Mouse (Mus musculus) stomach, embryonic 15.5 days (tissue): ENCODE data around the gene Spata13. TPM values are rescaled to one million over a fixed set of nuclear protein-coding genes. Genes with fewer than 3 reads are reported as not detected.

Source experiments
- ATAC-seq: fragments of 200-750 bp; cut with Nextera tagmentation; 2 replicates; pipeline ENCODE4 v1.8.0; 2017; ENCODE audit warnings: low read depth, moderate number of reproducible peaks, moderate TSS enrichment; ENCODE audit not compliant: insufficient read depth, low FRiP score
- H3K27ac ChIP-seq: fragments of 300-500 bp; sonication (generic); 2 replicates; pipeline ENCODE4 v1.5.1; 2015; ENCODE audit warnings: mild to moderate bottlenecking, inconsistent platforms
- H3K27me3 ChIP-seq: fragments of 300-500 bp; sonication (generic); replicated peaks from 2 replicates; pipeline ENCODE4 v1.6.1; 2015; ENCODE audit warnings: inconsistent platforms
- H3K36me3 ChIP-seq: fragments of 300-500 bp; sonication (generic); 2 replicates; pipeline ENCODE4 v1.6.1; 2015; ENCODE audit warnings: inconsistent platforms
- H3K4me1 ChIP-seq: fragments of 300-500 bp; sonication (generic); 2 replicates; pipeline ENCODE4 v1.6.1; 2015; ENCODE audit warnings: inconsistent platforms
- H3K4me2 ChIP-seq: fragments of 300-500 bp; sonication (generic); 2 replicates; pipeline ENCODE4 v1.6.1; 2015; ENCODE audit warnings: mild to moderate bottlenecking, inconsistent platforms
- H3K4me3 ChIP-seq: fragments of 300-500 bp; sonication (generic); replicated peaks from 2 replicates; pipeline ENCODE4 v1.5.1; 2015; ENCODE audit warnings: inconsistent platforms
- H3K9ac ChIP-seq: fragments of 300-500 bp; sonication (generic); 2 replicates; pipeline ENCODE4 v1.6.1; 2015; ENCODE audit warnings: inconsistent platforms
- H3K9me3 ChIP-seq: fragments of 300-500 bp; sonication (generic); 2 replicates; pipeline ENCODE4 v1.6.1; 2016; ENCODE audit warnings: inconsistent platforms
- WGBS: fragments of 180-500 bp; shearing (Covaris S2); methylation state at CpG from one replicate; pipeline ENCODE4 v1.1.7; 2015; 5-methylcytosine and 5-hydroxymethylcytosine counted together
- polyA plus RNA-seq: library from polyadenylated mRNA; unstranded; fragments of >200 nt; fragmentation: Nextera tagmentation; extraction: Ambion mirVana; gene quantifications from 2 replicates; pipeline ENCODE4 v1.2.1, GENCODE M21; 2015

Spata13 gene
- polyA plus RNA-seq, 1 experiment from 2014 or later = 21.5 TPM

GRCm38 (mm10) chr14:60741033-60741432, 107.2 kb downstream of the Spata13 start:
- Histone ChIP-seq H3K27me3 (no peaks in the 10 kb centered on the region), H3K9ac (no peak overlapping the region), H3K4me1 (peaks cover 36% of the 10 kb centered on the region), H3K27ac (peak overlapping the region; percentile 62; the same call in 1 of the 2 replicates), H3K4me2 (no peak overlapping the region), H3K9me3 (no peaks in the 10 kb centered on the region), H3K4me3 (no peak overlapping the region), H3K36me3 (no peaks in the 10 kb centered on the region)
- ATAC-seq = no peak
- WGBS = 52% methylated on average over 8 of the region's 8 CpGs

GRCm38 (mm10) chr14:60741490-60741981, 107.7 kb downstream of the Spata13 start:
- Histone ChIP-seq H3K4me1 (peaks cover 31% of the 10 kb centered on the region), H3K27me3 (no peaks in the 10 kb centered on the region), H3K36me3 (no peaks in the 10 kb centered on the region), H3K4me2 (no peak overlapping the region), H3K9ac (no peak overlapping the region), H3K9me3 (no peaks in the 10 kb centered on the region), H3K27ac (peak overlapping the region; percentile 62), H3K4me3 (no peak overlapping the region)
- WGBS = 47% methylated on average over 6 of the region's 6 CpGs
- ATAC-seq = no peak

GRCm38 (mm10) chr14:60743681-60744080, 109.9 kb downstream of the Spata13 start:
- Histone ChIP-seq H3K36me3 (no peaks in the 10 kb centered on the region), H3K4me2 (no peak overlapping the region), H3K27ac (no peak overlapping the region), H3K27me3 (no peaks in the 10 kb centered on the region), H3K9me3 (no peaks in the 10 kb centered on the region), H3K9ac (no peak overlapping the region), H3K4me1 (0 out of 2 replicates have a peak, but pooled peaks cover 12% of the 10 kb centered on the region), H3K4me3 (no peak overlapping the region)
- no peak for ATAC-seq
- 52% methylated on average over 9 of the region's 9 CpGs for WGBS

- Histone ChIP-seq H3K4me1 (0 out of 2 replicates have a peak, but pooled peaks cover 7% of the 10 kb centered on the region), H3K27me3 (no peaks in the 10 kb centered on the region), H3K4me2 (no peak overlapping the region), H3K36me3 (no peaks in the 10 kb centered on the region), H3K9me3 (no peaks in the 10 kb centered on the region), H3K27ac (no peak overlapping the region), H3K4me3 (no peak overlapping the region), H3K9ac (no peak overlapping the region)
- peak; percentile 21; the same call in 1 of the 2 replicates for ATAC-seq
- 62% methylated on average over 6 of the region's 6 CpGs for WGBS
Observed at GRCm38 (mm10) chr14:60745201-60745600, 111.4 kb downstream of the Spata13 start.

GRCm38 (mm10) chr14:60746141-60746540, 112.3 kb downstream of the Spata13 start:
- Histone ChIP-seq H3K4me3 (no peak overlapping the region), H3K4me1 (0 out of 2 replicates have a peak, but pooled peaks cover 7% of the 10 kb centered on the region), H3K36me3 (peaks cover 3% of the 10 kb centered on the region; the same call in 1 of the 2 replicates), H3K9ac (no peak overlapping the region), H3K9me3 (no peaks in the 10 kb centered on the region), H3K4me2 (no peak overlapping the region), H3K27ac (no peak overlapping the region), H3K27me3 (no peaks in the 10 kb centered on the region)
- WGBS = 92% methylated on average over 10 of the region's 10 CpGs
- ATAC-seq = no peak

GRCm38 (mm10) chr14:60747154-60747870, 113.5 kb downstream of the Spata13 start:
- 85% methylated on average over 21 of the region's 21 CpGs for WGBS
- peaks cover 9% of the 10 kb centered on the region; the same call in 1 of the 2 replicates for H3K36me3 ChIP-seq

GRCm38 (mm10) chr14:60749880-60750279, 116.1 kb downstream of the Spata13 start:
- Histone ChIP-seq H3K27me3 (no peaks in the 10 kb centered on the region), H3K9ac (no peak overlapping the region), H3K9me3 (no peaks in the 10 kb centered on the region), H3K27ac (no peak overlapping the region), H3K4me3 (no peak overlapping the region), H3K36me3 (peaks cover 17% of the 10 kb centered on the region), H3K4me2 (no peak overlapping the region), H3K4me1 (no peaks in the 10 kb centered on the region)
- 72% methylated on average over 12 of the region's 12 CpGs for WGBS
- no peak for ATAC-seq

More at GRCm38 (mm10) chr14:60747154-60747870, 113.5 kb downstream of the Spata13 start:
- H3K9me3 ChIP-seq = no peaks in the 10 kb centered on the region
- no peak for ATAC-seq
- H3K4me1 ChIP-seq = 0 out of 2 replicates have a peak, but pooled peaks cover 2% of the 10 kb centered on the region
- no peaks in the 10 kb centered on the region for H3K27me3 ChIP-seq
- H3K9ac ChIP-seq = no peak overlapping the region
- no peak overlapping the region for H3K27ac ChIP-seq
- H3K4me2 ChIP-seq = no peak overlapping the region
- H3K4me3 ChIP-seq = no peak overlapping the region

GRCm38 (mm10) chr14:60751581-60751980, 117.8 kb downstream of the Spata13 start:
- peaks cover 17% of the 10 kb centered on the region for H3K36me3 ChIP-seq
- no peak overlapping the region for H3K9ac ChIP-seq
- 89% methylated on average over 16 of the region's 16 CpGs for WGBS
- H3K27ac ChIP-seq = no peak overlapping the region
- H3K27me3 ChIP-seq = no peaks in the 10 kb centered on the region
- no peak overlapping the region for H3K4me3 ChIP-seq
- H3K9me3 ChIP-seq = no peaks in the 10 kb centered on the region
- H3K4me1 ChIP-seq = no peaks in the 10 kb centered on the region
- H3K4me2 ChIP-seq = no peak overlapping the region
- ATAC-seq = no peak

- no peak overlapping the region for H3K9ac ChIP-seq
- H3K4me1 ChIP-seq = no peaks in the 10 kb centered on the region
- H3K9me3 ChIP-seq = no peaks in the 10 kb centered on the region
- no peak; the same call in 1 of the 2 replicates for ATAC-seq
- no peaks in the 10 kb centered on the region for H3K27me3 ChIP-seq
- 86% methylated on average over 14 of the region's 14 CpGs for WGBS
- peaks cover 20% of the 10 kb centered on the region for H3K36me3 ChIP-seq
- H3K4me2 ChIP-seq = no peak overlapping the region
- H3K27ac ChIP-seq = no peak overlapping the region
- no peak overlapping the region for H3K4me3 ChIP-seq
Observed at GRCm38 (mm10) chr14:60752892-60753800, 119.3 kb downstream of the Spata13 start.

- no peak for ATAC-seq
- H3K27ac ChIP-seq = no peak overlapping the region
- H3K4me1 ChIP-seq = no peaks in the 10 kb centered on the region
- H3K4me3 ChIP-seq = no peak overlapping the region
- 94% methylated on average over 10 of the region's 10 CpGs for WGBS
- H3K4me2 ChIP-seq = no peak overlapping the region
- no peaks in the 10 kb centered on the region for H3K27me3 ChIP-seq
- peaks cover 20% of the 10 kb centered on the region for H3K36me3 ChIP-seq
- no peaks in the 10 kb centered on the region for H3K9me3 ChIP-seq
- H3K9ac ChIP-seq = no peak overlapping the region
Observed at GRCm38 (mm10) chr14:60753801-60754126, 120.0 kb downstream of the Spata13 start.

GRCm38 (mm10) chr14:60754656-60755055, 120.9 kb downstream of the Spata13 start:
- Histone ChIP-seq H3K27ac (no peak overlapping the region), H3K9me3 (no peaks in the 10 kb centered on the region), H3K9ac (no peak overlapping the region), H3K36me3 (peaks cover 20% of the 10 kb centered on the region), H3K27me3 (no peaks in the 10 kb centered on the region), H3K4me1 (no peaks in the 10 kb centered on the region), H3K4me2 (no peak overlapping the region), H3K4me3 (no peak overlapping the region)
- ATAC-seq = no peak
- WGBS = 95% methylated on average over 5 of the region's 5 CpGs
